Mouse (Mus musculus) macrophage (primary cell): ENCODE data around the gene Cntnap2. TPM values are rescaled to one million over a fixed set of nuclear protein-coding genes. Genes with fewer than 3 reads are reported as not detected.

Experiments used
- H3K27ac ChIP-seq: fragments of 350-480 bp; formaldehyde crosslinking; 2 replicates; pipeline ENCODE4 v1.9.0; 2021
- H3K36me3 ChIP-seq: fragments of 350-480 bp; formaldehyde crosslinking; 2 replicates; pipeline ENCODE4 v1.9.0; 2021; ENCODE audit errors: inconsistent target
- H3K4me3 ChIP-seq: fragments of 350-480 bp; formaldehyde crosslinking; 2 replicates; pipeline ENCODE4 v1.9.0; 2021; ENCODE audit errors: inconsistent target
- H3K79me2 ChIP-seq: fragments of 350-480 bp; formaldehyde crosslinking; 2 replicates; pipeline ENCODE4 v1.9.0; 2021; ENCODE audit errors: inconsistent target
- WGBS: methylation state at CpG from one replicate; pipeline ENCODE4 v1.1.7; 2026; ENCODE audit warnings: inconsistent platforms; ENCODE audit not compliant: missing documents; 5-methylcytosine and 5-hydroxymethylcytosine counted together
- polyA plus RNA-seq: library from polyadenylated mRNA; stranded (reverse); fragments of 250-400 nt; gene quantifications from 3 replicates; pipeline ENCODE4 v1.2.4, GENCODE M21; 2018; ENCODE audit warnings: inconsistent platforms

Gene Cntnap2
- polyA plus RNA-seq, 1 experiment from 2014 or later = not detected

DNA sequence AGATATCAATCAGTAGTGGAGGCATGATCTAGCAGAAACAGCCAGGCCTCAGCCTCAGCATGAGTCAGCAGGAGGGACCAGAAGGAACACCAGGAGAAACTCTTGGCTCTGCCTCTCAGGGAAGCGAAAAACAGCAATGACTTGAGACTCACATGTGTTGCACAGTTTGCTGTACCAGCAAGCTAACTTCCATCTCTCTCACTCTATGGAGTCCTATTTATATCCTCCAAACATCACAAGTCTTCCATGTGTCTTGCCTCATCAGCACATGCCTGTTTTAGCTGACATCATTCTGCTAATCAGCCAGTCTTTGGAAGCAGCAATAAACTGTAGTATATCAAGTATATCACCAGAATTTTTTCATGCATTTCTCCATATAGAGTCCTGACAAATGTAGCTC lies 182.1 kb downstream of the Cntnap2 start:
- Histone ChIP-seq H3K27ac (peak overlapping the region; percentile 78), H3K36me3 (no peaks in the 10 kb centered on the region), H3K4me3 (no peak overlapping the region), H3K79me2 (no peaks in the 10 kb centered on the region)
- 53% methylated on average over 1 of the region's 1 CpGs for WGBS

DNA sequence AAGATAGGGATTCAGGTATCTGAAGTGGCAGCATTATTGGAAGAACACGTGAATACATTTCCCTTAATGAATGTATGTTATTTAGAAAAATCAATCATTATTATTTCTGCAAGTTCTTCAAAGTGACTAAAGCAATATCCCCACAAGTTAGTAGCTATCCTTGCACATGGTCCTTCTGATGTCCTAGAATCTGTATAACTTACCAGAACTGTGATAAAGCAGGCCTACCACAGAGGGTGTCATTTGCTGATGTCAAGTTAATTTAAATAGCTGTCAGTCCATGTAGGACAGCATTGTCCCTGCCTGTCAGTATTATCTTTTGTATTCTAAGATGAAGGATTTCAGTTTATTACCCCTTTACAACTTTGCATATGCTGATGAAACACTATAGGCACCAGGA lies 185.5 kb downstream of the Cntnap2 start:
- WGBS = 86% methylated on average over 1 of the region's 1 CpGs
- no peak overlapping the region for H3K4me3 ChIP-seq
- H3K27ac ChIP-seq = no peak overlapping the region
- no peaks in the 10 kb centered on the region for H3K36me3 ChIP-seq
- H3K79me2 ChIP-seq = no peaks in the 10 kb centered on the region

DNA sequence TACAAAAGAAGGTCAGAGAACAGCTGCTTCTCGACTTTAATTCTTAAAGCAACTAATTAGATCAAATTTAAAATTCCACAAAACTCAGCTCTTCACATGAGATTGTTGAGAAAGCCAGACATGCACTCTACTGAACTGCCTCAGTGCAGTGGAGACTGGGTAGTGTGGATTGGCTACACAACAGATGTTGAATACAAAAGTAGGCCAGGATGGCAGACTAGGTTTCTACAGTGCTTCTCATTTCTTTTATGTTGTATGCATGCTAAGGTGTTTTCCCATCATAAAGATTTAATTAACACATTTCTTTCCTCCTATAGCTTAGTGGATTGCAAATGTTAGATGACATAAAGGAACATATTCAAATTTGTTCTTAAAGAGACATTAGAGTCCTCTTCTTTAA lies 198.9 kb downstream of the Cntnap2 start:
- no peak overlapping the region for H3K4me3 ChIP-seq
- no peaks in the 10 kb centered on the region for H3K36me3 ChIP-seq
- no peaks in the 10 kb centered on the region for H3K79me2 ChIP-seq
- H3K27ac ChIP-seq = no peak overlapping the region
- WGBS = 90% methylated on average over 1 of the region's 1 CpGs

DNA sequence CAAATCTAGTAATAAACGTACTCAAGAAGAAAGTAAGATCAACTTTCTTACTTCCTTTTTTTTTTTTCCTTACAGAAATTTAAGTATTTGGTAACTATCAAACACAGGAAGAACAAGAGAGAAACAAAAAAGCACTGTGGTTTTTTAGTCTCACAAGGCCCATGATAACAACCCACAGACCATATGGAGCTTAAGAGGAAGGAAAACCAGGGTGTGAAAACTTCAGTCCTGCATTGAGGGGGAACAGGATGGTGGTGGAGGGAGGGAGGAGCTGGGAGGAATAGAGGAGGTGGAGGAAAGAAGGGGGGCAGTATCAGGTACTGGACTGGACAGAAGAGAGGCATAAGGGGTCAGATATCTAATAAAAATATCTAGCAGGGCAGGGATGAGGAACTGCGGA lies 212.4 kb downstream of the Cntnap2 start:
- 0% methylated on average over 2 of the region's 2 CpGs for whole genome bisulfite sequencing
- peak overlapping the region; percentile 69 for H3K27ac ChIP-seq
- no peaks in the 10 kb centered on the region for H3K36me3 ChIP-seq
- no peak overlapping the region for H3K4me3 ChIP-seq
- no peaks in the 10 kb centered on the region for H3K79me2 ChIP-seq

DNA sequence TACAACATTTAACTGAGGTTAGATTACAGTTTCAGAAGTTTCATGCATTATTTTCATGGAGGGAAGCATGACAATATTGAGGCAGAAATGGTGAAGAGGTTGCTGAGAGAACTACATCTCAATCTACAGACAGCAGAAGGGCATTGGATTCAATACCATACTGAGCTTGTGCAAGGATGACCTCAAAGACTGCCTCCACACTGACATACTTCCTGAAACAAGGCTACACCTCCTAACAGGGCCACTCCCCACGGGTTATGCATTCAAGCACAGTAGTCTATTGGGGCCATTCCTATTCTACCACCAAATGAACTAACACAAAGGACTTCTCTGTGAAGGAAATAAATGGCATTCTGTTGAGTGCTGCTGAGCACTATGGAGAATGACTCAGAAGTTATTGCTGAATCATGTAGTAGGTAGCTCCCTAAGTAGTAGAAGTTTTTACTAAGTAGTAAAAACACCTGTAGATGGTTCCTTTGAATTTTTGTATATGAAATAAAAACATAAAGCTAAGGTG lies 214.2 kb downstream of the Cntnap2 start:
- no peaks in the 10 kb centered on the region for H3K79me2 ChIP-seq
- H3K36me3 ChIP-seq = no peaks in the 10 kb centered on the region
- 0% methylated on average over 1 of the region's 1 CpGs for WGBS
- no peak overlapping the region for H3K4me3 ChIP-seq
- no peak overlapping the region for H3K27ac ChIP-seq

DNA sequence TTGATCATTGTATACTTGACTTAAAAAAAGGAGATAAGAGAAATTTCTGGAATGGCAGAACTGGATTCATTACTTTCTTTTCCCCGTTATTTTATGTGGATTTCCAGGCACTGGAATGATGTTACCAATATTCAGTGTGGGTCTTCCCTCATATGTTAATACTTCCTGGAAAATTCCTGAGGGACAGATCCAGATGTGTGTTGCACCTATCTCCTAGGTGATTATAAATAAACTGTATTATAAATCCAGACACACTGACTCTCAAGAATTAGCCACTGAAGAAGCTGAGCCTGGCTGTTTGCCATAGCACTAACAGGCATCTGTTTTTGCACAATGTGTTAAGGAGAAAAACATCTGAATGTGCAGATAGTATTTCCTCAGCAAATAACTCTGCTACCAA lies 231.0 kb downstream of the Cntnap2 start:
- Histone ChIP-seq H3K4me3 (no peak overlapping the region), H3K79me2 (no peaks in the 10 kb centered on the region), H3K36me3 (no peaks in the 10 kb centered on the region), H3K27ac (no peak overlapping the region)
- 100% methylated on average over 1 of the region's 1 CpGs for WGBS

DNA sequence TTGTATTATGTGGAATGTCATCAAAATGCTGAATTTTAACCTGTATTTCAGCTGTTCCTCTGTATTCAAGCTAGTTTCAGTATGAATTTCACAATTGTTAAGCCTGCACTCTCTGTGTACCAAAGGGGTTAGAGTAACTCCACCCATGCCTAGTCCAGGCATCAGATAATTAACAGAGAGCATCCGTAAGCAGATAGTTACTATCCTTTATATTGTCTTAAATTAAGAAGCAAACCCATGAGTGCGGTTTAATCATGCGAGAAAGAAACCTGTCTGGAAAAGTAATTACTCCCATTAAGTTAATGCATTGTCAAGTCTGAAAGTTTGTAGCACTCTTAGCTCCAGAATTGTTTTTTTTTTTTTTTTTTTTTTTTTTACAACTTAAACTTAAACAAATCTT lies 258.3 kb downstream of the Cntnap2 start:
- no peaks in the 10 kb centered on the region for H3K79me2 ChIP-seq
- no peak overlapping the region for H3K4me3 ChIP-seq
- WGBS = 100% methylated on average over 3 of the region's 3 CpGs
- H3K27ac ChIP-seq = no peak overlapping the region
- no peaks in the 10 kb centered on the region for H3K36me3 ChIP-seq

DNA sequence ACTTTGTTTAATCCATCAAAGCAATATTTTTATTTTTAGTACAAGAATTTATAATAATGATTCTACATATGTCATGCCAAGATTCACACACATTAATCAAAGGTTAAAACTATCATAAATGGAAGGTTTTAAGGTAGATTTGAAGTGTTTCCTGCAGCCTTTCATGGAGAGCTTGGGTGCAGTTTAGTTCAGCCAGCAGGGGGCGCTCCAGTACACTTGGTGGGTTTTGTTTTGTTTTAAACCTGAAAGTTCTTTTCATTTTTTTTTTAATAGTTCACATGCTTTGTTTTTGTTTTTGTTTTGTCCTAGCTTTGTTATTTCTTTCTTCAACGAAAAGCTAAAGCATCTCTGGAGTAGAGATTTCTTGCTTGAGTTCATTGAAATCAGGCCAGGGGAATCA lies 264.3 kb downstream of the Cntnap2 start:
- 9% methylated on average over 2 of the region's 2 CpGs for WGBS
- Histone ChIP-seq H3K4me3 (no peak overlapping the region), H3K79me2 (no peaks in the 10 kb centered on the region), H3K27ac (no peak overlapping the region), H3K36me3 (no peaks in the 10 kb centered on the region)

DNA sequence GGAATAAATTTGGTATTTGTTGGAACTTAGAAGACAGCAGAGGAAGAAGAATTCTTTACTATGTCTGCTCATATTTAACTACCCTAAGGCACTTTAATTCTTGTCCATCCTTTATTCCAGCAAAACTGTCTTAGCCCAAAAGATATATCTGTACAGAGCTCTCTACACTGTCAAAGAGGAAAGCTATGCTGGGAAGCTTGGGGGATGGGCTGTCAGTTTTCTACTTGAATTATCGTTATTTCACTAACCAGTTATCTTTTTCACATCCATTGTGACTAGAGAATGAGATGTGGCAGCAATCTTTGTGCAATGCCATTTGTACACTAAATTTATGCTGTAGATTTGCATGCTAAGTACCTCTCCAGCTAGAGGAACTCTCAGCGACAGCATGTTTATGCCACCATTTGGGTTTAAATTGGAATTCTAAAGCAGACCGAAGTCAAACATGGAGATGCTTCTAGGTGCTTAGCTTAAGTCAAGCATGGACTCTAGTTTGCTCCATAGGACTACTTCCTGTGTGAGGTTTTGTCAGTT lies 268.9 kb downstream of the Cntnap2 start:
- Histone ChIP-seq H3K27ac (no peak overlapping the region), H3K4me3 (no peak overlapping the region), H3K36me3 (no peaks in the 10 kb centered on the region), H3K79me2 (no peaks in the 10 kb centered on the region)
- WGBS = 90% methylated on average over 3 of the region's 3 CpGs

DNA sequence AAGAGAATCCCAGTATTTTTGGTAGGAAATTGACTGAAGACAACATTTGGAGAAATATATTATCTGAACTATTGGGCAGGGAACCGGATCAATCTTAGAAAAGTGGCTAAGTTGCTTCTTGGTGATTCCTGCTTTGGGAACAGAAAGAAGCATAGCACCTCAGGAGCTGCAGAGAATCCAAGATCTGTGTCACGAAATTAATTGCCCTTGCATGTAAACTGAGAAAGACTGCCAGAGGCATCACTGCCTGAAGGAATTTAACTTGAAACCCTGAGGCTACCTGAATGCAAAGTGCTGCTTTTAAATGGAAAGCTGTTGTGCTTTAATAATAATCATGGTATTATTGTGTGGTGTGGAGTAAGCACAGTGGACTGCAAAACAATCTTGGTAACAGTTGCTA lies 286.2 kb downstream of the Cntnap2 start:
- WGBS = 82% methylated on average over 2 of the region's 2 CpGs
- Histone ChIP-seq H3K4me3 (no peak overlapping the region), H3K36me3 (no peaks in the 10 kb centered on the region), H3K27ac (no peak overlapping the region), H3K79me2 (no peaks in the 10 kb centered on the region)

DNA sequence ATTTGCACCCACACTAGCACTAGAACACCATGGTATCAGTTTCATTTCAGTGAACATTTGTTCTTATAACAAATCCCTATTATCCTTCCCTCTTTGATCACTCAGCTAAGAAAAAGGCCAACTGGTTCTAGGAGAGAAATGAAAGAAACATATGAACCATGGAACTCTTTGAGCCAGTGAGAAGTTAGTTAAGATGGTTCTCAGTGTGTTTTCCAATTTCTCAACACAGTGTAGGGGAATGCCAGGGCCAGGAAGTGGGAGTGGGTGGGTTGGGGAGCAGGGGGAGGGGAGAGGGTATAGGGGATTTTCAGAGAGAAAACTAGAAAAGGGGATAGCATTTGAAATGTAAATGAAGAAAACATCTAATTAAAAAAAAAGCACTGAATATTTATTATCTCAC lies 286.8 kb downstream of the Cntnap2 start:
- H3K27ac ChIP-seq = no peak overlapping the region
- no peak overlapping the region for H3K4me3 ChIP-seq
- no peaks in the 10 kb centered on the region for H3K36me3 ChIP-seq
- no peaks in the 10 kb centered on the region for H3K79me2 ChIP-seq

DNA sequence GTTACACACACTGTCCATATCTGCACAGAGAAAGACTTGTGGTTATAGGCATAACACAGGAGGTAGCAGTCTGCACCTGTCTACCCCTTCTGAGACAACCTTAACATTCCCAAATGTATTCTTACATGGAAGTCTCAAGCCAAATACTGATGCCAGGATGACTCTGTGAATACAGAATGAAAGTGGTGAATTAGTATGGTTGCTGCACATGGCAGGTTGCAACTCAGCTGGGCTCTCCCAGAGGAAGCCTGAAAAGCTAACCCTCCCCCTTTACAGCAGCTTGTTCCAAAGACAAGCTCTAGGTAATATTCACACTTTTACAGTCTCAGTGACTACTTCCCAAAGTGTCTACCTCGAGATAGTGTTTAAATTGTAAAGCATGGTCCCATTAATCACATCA lies 307.3 kb downstream of the Cntnap2 start:
- WGBS = 29% methylated on average over 1 of the region's 1 CpGs
- H3K36me3 ChIP-seq = no peaks in the 10 kb centered on the region

DNA sequence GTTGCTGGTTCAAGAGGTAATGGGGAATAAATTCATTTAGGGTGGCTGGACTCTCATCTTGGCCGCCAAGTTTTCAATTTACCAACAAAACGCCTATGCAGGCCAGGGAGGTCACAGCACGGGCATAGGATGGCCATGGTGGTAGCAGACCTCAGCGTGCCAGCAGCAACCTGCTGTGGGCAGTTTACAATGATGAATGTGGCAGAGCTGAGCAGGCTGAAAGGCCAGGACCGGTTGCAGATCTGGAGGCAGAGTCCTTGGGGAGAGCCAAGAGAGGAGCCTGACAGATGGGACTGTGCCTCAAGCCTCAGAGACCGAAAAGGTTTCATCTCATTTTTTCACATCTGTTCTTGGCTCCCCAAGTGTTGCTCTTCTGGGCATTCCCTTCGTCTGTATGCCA lies 322.0 kb downstream of the Cntnap2 start:
- H3K36me3 ChIP-seq = no peaks in the 10 kb centered on the region
- no peaks in the 10 kb centered on the region for H3K79me2 ChIP-seq
- H3K27ac ChIP-seq = no peak overlapping the region
- 88% methylated on average over 6 of the region's 7 CpGs for WGBS
- no peak overlapping the region for H3K4me3 ChIP-seq

More for the DNA sequence above, 307.3 kb downstream of the Cntnap2 start:
- H3K4me3 ChIP-seq = no peak overlapping the region
- H3K79me2 ChIP-seq = no peaks in the 10 kb centered on the region
- H3K27ac ChIP-seq = no peak overlapping the region

DNA sequence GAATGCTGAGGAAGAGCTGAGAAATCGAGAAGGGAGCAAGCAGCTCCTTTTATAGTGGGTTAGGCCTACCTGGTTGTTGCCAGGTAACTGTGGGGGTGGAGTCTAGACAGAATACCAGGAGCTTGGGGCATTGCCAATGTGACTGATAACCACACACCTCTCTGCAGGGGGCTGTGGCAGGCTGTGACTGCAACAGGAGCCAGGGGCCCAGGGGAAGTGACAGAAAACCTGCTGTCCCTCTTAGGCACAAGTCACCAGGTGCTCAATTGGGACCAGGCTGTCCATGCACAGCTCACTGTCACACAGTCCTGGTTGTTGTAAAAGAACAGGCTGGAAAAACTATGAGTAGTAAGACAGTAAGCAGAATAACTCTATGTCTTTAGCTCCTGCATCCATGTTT lies 329.9 kb downstream of the Cntnap2 start:
- H3K36me3 ChIP-seq = no peaks in the 10 kb centered on the region
- H3K79me2 ChIP-seq = no peaks in the 10 kb centered on the region
- H3K4me3 ChIP-seq = no peak overlapping the region
- H3K27ac ChIP-seq = no peak overlapping the region
- WGBS = 54% methylated on average over 1 of the region's 1 CpGs

DNA sequence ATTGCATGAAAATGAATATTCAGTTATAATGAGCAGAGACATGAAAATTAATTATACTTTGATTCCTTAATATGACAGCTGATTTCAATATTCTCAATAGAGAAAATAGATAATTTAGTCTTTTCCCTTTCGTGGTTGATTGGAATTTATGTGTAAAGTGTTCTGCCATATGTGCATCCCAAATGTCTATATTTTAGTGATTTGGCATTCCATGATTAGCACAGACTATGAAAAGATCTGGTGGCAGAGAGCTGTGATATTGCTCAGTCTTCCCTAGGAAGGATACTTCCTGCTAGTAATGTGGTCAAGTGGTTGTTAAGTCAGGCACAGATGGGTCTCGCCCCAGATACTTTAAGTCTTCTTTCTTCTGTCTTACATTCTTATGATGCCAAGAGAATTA lies 354.5 kb downstream of the Cntnap2 start:
- Histone ChIP-seq H3K27ac (no peak overlapping the region), H3K79me2 (no peaks in the 10 kb centered on the region), H3K36me3 (no peaks in the 10 kb centered on the region), H3K4me3 (no peak overlapping the region)
- 82% methylated on average over 2 of the region's 2 CpGs for WGBS

DNA sequence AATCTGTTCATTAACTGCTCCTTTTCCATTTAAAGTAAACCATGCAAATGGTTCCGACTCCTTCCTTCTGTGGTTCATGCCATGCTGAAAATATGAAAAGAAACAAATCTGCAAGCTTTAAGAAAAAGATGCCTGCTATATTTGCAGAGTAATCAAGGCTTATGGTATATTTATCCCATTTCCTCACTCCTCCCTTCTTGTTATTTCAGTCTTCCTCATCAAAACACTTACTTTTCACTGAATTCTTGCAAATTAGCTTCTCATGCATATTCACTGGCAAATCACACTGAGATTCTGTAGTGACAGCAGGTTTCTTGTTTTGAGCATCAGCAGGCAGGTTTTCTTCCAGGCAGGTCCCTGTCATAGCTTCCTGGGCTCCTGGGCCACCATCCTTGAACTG lies 396.3 kb downstream of the Cntnap2 start:
- H3K4me3 ChIP-seq = no peak overlapping the region
- 92% methylated on average over 1 of the region's 1 CpGs for WGBS
- no peaks in the 10 kb centered on the region for H3K36me3 ChIP-seq
- no peak overlapping the region for H3K27ac ChIP-seq
- no peaks in the 10 kb centered on the region for H3K79me2 ChIP-seq
